Mouse (Mus musculus): ENCODE data around the gene Fam83e.

GRCm38 (mm10) chr7:45713396-45713795 is 7.6 kb upstream of the Fam83e start:
- no peak for TF ChIP-seq CTCF (IDR thresholded peaks at IDR 0.05; ENCODE audit: borderline replicate concordance, insufficient read depth, low read depth, low read length)
- TF ChIP-seq POLR2A (IDR thresholded peaks at IDR 0.05; ENCODE audit: borderline replicate concordance, insufficient read depth, low read length), result no peak
